Mouse (Mus musculus): ENCODE results near the gene Ift52. TPM values are rescaled to one million over a fixed set of nuclear protein-coding genes. Genes with fewer than 3 reads are reported as not detected.

Ift52 gene
- polyA plus RNA-seq, 1 experiment from 2014 or later: 47.9 TPM

GRCm38 (mm10) chr2:163062119-163062508, 45.0 kb downstream of the Ift52 start:
- no peak for ATAC-seq (ENCODE audit: insufficient read depth, low FRiP score)
- H3K9me3 ChIP-seq (replicated peaks; ENCODE audit: control insufficient read depth, low read length): no peaks in the 10 kb centered on the region
- H3K27ac ChIP-seq (ENCODE audit: low read length): no peak overlapping the region
- no peak overlapping the region for H3K9ac ChIP-seq (ENCODE audit: low read length)
- H3K4me3 ChIP-seq (replicated peaks; ENCODE audit: low read length): no peak overlapping the region
- 79% methylated on average over 6 of the region's 6 CpGs for WGBS
- H3K4me1 ChIP-seq (ENCODE audit: control insufficient read depth, insufficient read depth, low read length): no peaks in the 10 kb centered on the region
- H3K36me3 ChIP-seq (ENCODE audit: control insufficient read depth, insufficient read depth, low read length): no peaks in the 10 kb centered on the region
- H3K4me2 ChIP-seq (ENCODE audit: low read depth, low read length): no peak overlapping the region
- no peaks in the 10 kb centered on the region for H3K27me3 ChIP-seq (ENCODE audit: control insufficient read depth, insufficient read depth, low read length)

GRCm38 (mm10) chr2:163066326-163066725, 49.2 kb downstream of the Ift52 start:
- Histone ChIP-seq H3K9ac (ENCODE audit: low read length) (no peak overlapping the region), H3K27me3 (ENCODE audit: control insufficient read depth, insufficient read depth, low read length) (no peaks in the 10 kb centered on the region), H3K4me3 (replicated peaks; ENCODE audit: low read length) (no peak overlapping the region), H3K9me3 (replicated peaks; ENCODE audit: control insufficient read depth, low read length) (no peaks in the 10 kb centered on the region), H3K4me2 (ENCODE audit: low read depth, low read length) (no peak overlapping the region), H3K36me3 (ENCODE audit: control insufficient read depth, insufficient read depth, low read length) (no peaks in the 10 kb centered on the region), H3K4me1 (ENCODE audit: control insufficient read depth, insufficient read depth, low read length) (no peaks in the 10 kb centered on the region), H3K27ac (ENCODE audit: low read length) (no peak overlapping the region)
- ATAC-seq (ENCODE audit: insufficient read depth, low FRiP score): no peak
- 95% methylated on average over 6 of the region's 6 CpGs for WGBS

GRCm38 (mm10) chr2:163067233-163067632, 50.1 kb downstream of the Ift52 start:
- Histone ChIP-seq H3K9ac (ENCODE audit: low read length) (no peak overlapping the region), H3K9me3 (replicated peaks; ENCODE audit: control insufficient read depth, low read length) (no peaks in the 10 kb centered on the region), H3K4me2 (ENCODE audit: low read depth, low read length) (no peak overlapping the region), H3K4me3 (replicated peaks; ENCODE audit: low read length) (no peak overlapping the region), H3K36me3 (ENCODE audit: control insufficient read depth, insufficient read depth, low read length) (no peaks in the 10 kb centered on the region), H3K4me1 (ENCODE audit: control insufficient read depth, insufficient read depth, low read length) (no peaks in the 10 kb centered on the region), H3K27ac (ENCODE audit: low read length) (no peak overlapping the region), H3K27me3 (ENCODE audit: control insufficient read depth, insufficient read depth, low read length) (no peaks in the 10 kb centered on the region)
- WGBS: 89% methylated on average over 1 of the region's 1 CpGs
- ATAC-seq (ENCODE audit: insufficient read depth, low FRiP score): no peak

- 80% methylated on average over 3 of the region's 3 CpGs for WGBS
- Histone ChIP-seq H3K4me2 (ENCODE audit: low read depth, low read length) (no peak overlapping the region), H3K9ac (ENCODE audit: low read length) (no peak overlapping the region), H3K4me3 (replicated peaks; ENCODE audit: low read length) (no peak overlapping the region), H3K27ac (ENCODE audit: low read length) (no peak overlapping the region), H3K36me3 (ENCODE audit: control insufficient read depth, insufficient read depth, low read length) (0 out of 2 replicates have a peak, but pooled peaks cover 4% of the 10 kb centered on the region), H3K27me3 (ENCODE audit: control insufficient read depth, insufficient read depth, low read length) (no peaks in the 10 kb centered on the region), H3K9me3 (replicated peaks; ENCODE audit: control insufficient read depth, low read length) (no peaks in the 10 kb centered on the region), H3K4me1 (ENCODE audit: control insufficient read depth, insufficient read depth, low read length) (no peaks in the 10 kb centered on the region)
- ATAC-seq (ENCODE audit: insufficient read depth, low FRiP score): no peak
Measured at GRCm38 (mm10) chr2:163070213-163070612, 53.1 kb downstream of the Ift52 start.

- Histone ChIP-seq H3K36me3 (ENCODE audit: control insufficient read depth, insufficient read depth, low read length) (0 out of 2 replicates have a peak, but pooled peaks cover 4% of the 10 kb centered on the region), H3K4me1 (ENCODE audit: control insufficient read depth, insufficient read depth, low read length) (no peaks in the 10 kb centered on the region), H3K9me3 (replicated peaks; ENCODE audit: control insufficient read depth, low read length) (no peaks in the 10 kb centered on the region), H3K27me3 (ENCODE audit: control insufficient read depth, insufficient read depth, low read length) (no peaks in the 10 kb centered on the region), H3K27ac (ENCODE audit: low read length) (no peak overlapping the region), H3K4me2 (ENCODE audit: low read depth, low read length) (no peak overlapping the region), H3K4me3 (replicated peaks; ENCODE audit: low read length) (no peak overlapping the region), H3K9ac (ENCODE audit: low read length) (no peak overlapping the region)
- WGBS: 75% methylated on average over 3 of the region's 3 CpGs
- ATAC-seq (ENCODE audit: insufficient read depth, low FRiP score): no peak
Measured at GRCm38 (mm10) chr2:163071590-163071989, 54.4 kb downstream of the Ift52 start.

- H3K4me3 ChIP-seq (replicated peaks; ENCODE audit: low read length): no peak overlapping the region
- no peak overlapping the region for H3K4me2 ChIP-seq (ENCODE audit: low read depth, low read length)
- ATAC-seq (ENCODE audit: insufficient read depth, low FRiP score): no peak
- H3K27me3 ChIP-seq (ENCODE audit: control insufficient read depth, insufficient read depth, low read length): no peaks in the 10 kb centered on the region
- no peaks in the 10 kb centered on the region for H3K9me3 ChIP-seq (replicated peaks; ENCODE audit: control insufficient read depth, low read length)
- WGBS: 90% methylated on average over 9 of the region's 9 CpGs
- no peaks in the 10 kb centered on the region for H3K4me1 ChIP-seq (ENCODE audit: control insufficient read depth, insufficient read depth, low read length)
- no peak overlapping the region for H3K27ac ChIP-seq (ENCODE audit: low read length)
- no peak overlapping the region for H3K9ac ChIP-seq (ENCODE audit: low read length)
- H3K36me3 ChIP-seq (ENCODE audit: control insufficient read depth, insufficient read depth, low read length): peaks cover 4% of the 10 kb centered on the region; the same call in 1 of the 2 replicates
Measured at GRCm38 (mm10) chr2:163073023-163073757, 56.0 kb downstream of the Ift52 start.

- WGBS: 89% methylated on average over 7 of the region's 7 CpGs
- no peak overlapping the region for H3K4me3 ChIP-seq (replicated peaks; ENCODE audit: low read length)
- no peaks in the 10 kb centered on the region for H3K4me1 ChIP-seq (ENCODE audit: control insufficient read depth, insufficient read depth, low read length)
- ATAC-seq (ENCODE audit: insufficient read depth, low FRiP score): no peak
- H3K4me2 ChIP-seq (ENCODE audit: low read depth, low read length): no peak overlapping the region
- H3K27ac ChIP-seq (ENCODE audit: low read length): no peak overlapping the region
- H3K27me3 ChIP-seq (ENCODE audit: control insufficient read depth, insufficient read depth, low read length): no peaks in the 10 kb centered on the region
- no peak overlapping the region for H3K9ac ChIP-seq (ENCODE audit: low read length)
- peaks cover 4% of the 10 kb centered on the region; the same call in 1 of the 2 replicates for H3K36me3 ChIP-seq (ENCODE audit: control insufficient read depth, insufficient read depth, low read length)
- H3K9me3 ChIP-seq (replicated peaks; ENCODE audit: control insufficient read depth, low read length): no peaks in the 10 kb centered on the region
Measured at GRCm38 (mm10) chr2:163074006-163074405, 56.9 kb downstream of the Ift52 start.

- 93% methylated on average over 12 of the region's 12 CpGs for WGBS
- Histone ChIP-seq H3K27me3 (ENCODE audit: control insufficient read depth, insufficient read depth, low read length) (no peaks in the 10 kb centered on the region), H3K9me3 (replicated peaks; ENCODE audit: control insufficient read depth, low read length) (no peaks in the 10 kb centered on the region), H3K36me3 (ENCODE audit: control insufficient read depth, insufficient read depth, low read length) (peaks cover 4% of the 10 kb centered on the region), H3K4me1 (ENCODE audit: control insufficient read depth, insufficient read depth, low read length) (no peaks in the 10 kb centered on the region), H3K4me2 (ENCODE audit: low read depth, low read length) (no peak overlapping the region), H3K27ac (ENCODE audit: low read length) (no peak overlapping the region), H3K4me3 (replicated peaks; ENCODE audit: low read length) (no peak overlapping the region), H3K9ac (ENCODE audit: low read length) (no peak overlapping the region; the same call in 1 of the 2 replicates)
- no peak; the same call in 1 of the 2 replicates for ATAC-seq (ENCODE audit: insufficient read depth, low FRiP score)
Measured at GRCm38 (mm10) chr2:163074808-163075207, 57.7 kb downstream of the Ift52 start.

GRCm38 (mm10) chr2:163075234-163075633, 58.1 kb downstream of the Ift52 start:
- peaks cover 4% of the 10 kb centered on the region for H3K36me3 ChIP-seq (ENCODE audit: control insufficient read depth, insufficient read depth, low read length)
- no peak overlapping the region for H3K27ac ChIP-seq (ENCODE audit: low read length)
- no peaks in the 10 kb centered on the region for H3K27me3 ChIP-seq (ENCODE audit: control insufficient read depth, insufficient read depth, low read length)
- no peaks in the 10 kb centered on the region for H3K9me3 ChIP-seq (replicated peaks; ENCODE audit: control insufficient read depth, low read length)
- no peak overlapping the region for H3K4me3 ChIP-seq (replicated peaks; ENCODE audit: low read length)
- H3K4me2 ChIP-seq (ENCODE audit: low read depth, low read length): no peak overlapping the region
- 74% methylated on average over 3 of the region's 3 CpGs for WGBS
- peak; percentile 60; the same call in 1 of the 2 replicates for ATAC-seq (ENCODE audit: insufficient read depth, low FRiP score)
- H3K4me1 ChIP-seq (ENCODE audit: control insufficient read depth, insufficient read depth, low read length): no peaks in the 10 kb centered on the region
- H3K9ac ChIP-seq (ENCODE audit: low read length): no peak overlapping the region
